Mouse (Mus musculus): Measurements from ENCODE around the gene Rbm3. TPM values are rescaled to one million over a fixed set of nuclear protein-coding genes. Genes with fewer than 3 reads are reported as not detected.

The Rbm3 gene
- polyA plus RNA-seq (2017; shearing (Covaris generic)) = 601 TPM

GRCm38 (mm10) chrX:8145153-8145991 lies at the start of gene Rbm3:
Gene Rbm3, minus strand, starts transcription at chrX:8145880.

GRCm38 (mm10) chrX:8193419-8193723 lies 47.7 kb upstream of the Rbm3 start, which contains the start of gene Ebp:
Gene Ebp, minus strand, starts transcription at chrX:8193512.

DNA sequence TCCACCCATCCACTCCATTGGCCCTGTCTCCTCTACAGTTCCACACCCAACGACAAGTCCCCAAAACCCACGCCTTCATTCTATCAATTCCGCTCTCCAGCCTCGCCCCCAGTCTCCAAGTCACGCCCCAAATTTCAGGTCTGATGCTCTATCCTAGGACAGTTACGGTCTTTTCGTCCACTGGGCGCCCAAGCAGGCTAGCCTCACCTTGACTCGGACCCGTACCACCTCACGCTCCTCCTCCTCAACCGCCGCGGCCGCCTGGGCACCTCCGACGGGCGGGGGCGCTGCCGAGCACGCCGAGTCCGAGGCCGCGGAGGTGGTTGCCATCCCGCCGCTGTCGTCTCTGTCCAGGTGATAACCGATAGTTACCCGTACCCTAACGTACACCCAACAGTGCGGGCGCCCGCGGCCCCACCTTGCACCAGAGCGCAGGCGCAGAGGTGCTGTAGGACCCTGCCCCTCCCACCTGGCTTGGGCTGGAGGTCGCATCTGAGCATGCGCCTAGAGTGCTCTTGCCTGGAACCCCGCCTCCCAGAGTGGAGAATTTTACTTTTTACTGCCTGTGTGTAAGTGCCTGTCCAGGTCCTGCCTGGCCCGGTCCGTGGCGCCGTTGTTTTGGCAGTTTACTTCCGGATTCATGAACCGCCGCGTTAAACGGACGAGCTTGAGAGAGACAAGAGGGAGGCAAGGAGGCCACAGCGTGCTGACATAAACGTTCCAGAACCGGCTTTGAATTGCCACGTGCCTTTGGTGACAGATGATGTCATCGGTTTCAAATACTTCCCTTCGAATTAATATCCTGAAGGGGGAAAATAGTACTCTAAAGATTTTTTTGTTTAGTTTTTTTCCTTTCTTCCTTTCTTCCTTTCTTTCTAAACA lies 30.1 kb upstream of the Rbm3 start, which contains the start of gene Tbc1d25:
Tbc1d25 (minus strand) TSS at position 678 of the 882 bp plus-strand sequence.

GRCm38 (mm10) chrX:8132017-8132976 lies 13.4 kb downstream of the Rbm3 start, which contains the start of gene Wdr13:
Gene Wdr13, minus strand, starts transcription at chrX:8132892.

GRCm38 (mm10) chrX:8090346-8090953 lies 55.2 kb downstream of the Rbm3 start, which contains the start of gene Was:
Gene Was, minus strand, starts transcription at chrX:8090498.

Other genes starting within 250 kb of the Rbm3 start
- gene Pqbp1, start 246.6 kb downstream of the Rbm3 start, polyA plus RNA-seq (2017; shearing (Covaris generic)) = 158 TPM
- 162 TPM for gene Timm17b, start 246.5 kb downstream of the Rbm3 start, polyA plus RNA-seq (2017; shearing (Covaris generic))
- gene Gm10491, start 238.0 kb downstream of the Rbm3 start, polyA plus RNA-seq (2017; shearing (Covaris generic)) = not detected
- gene Gm10490, start 236.3 kb downstream of the Rbm3 start, polyA plus RNA-seq (2017; shearing (Covaris generic)) = not detected
- gene Pcsk1n, start 226.1 kb downstream of the Rbm3 start, polyA plus RNA-seq (2017; shearing (Covaris generic)) = not detected
- not detected for gene Eras, start 217.3 kb downstream of the Rbm3 start, polyA plus RNA-seq (2017; shearing (Covaris generic))
- 26.4 TPM for gene Hdac6, start 198.0 kb downstream of the Rbm3 start, polyA plus RNA-seq (2017; shearing (Covaris generic))
- gene Gata1, start 167.8 kb downstream of the Rbm3 start, polyA plus RNA-seq (2017; shearing (Covaris generic)) = 39.8 TPM
- not detected for gene Glod5, start 127.4 kb downstream of the Rbm3 start, polyA plus RNA-seq (2017; shearing (Covaris generic))
- gene Suv39h1, start 71.1 kb downstream of the Rbm3 start, polyA plus RNA-seq (2017; shearing (Covaris generic)) = 31.3 TPM
- gene Was, start 55.4 kb downstream of the Rbm3 start, polyA plus RNA-seq (2017; shearing (Covaris generic)) = 74.8 TPM
- gene Wdr13, start 13.0 kb downstream of the Rbm3 start, polyA plus RNA-seq (2017; shearing (Covaris generic)) = 36.5 TPM
- gene Tbc1d25, start 30.3 kb upstream of the Rbm3 start, polyA plus RNA-seq (2017; shearing (Covaris generic)) = 17.2 TPM
- gene Ebp, start 47.6 kb upstream of the Rbm3 start, polyA plus RNA-seq (2017; shearing (Covaris generic)) = 156 TPM
- gene Porcn, start 60.6 kb upstream of the Rbm3 start, polyA plus RNA-seq (2017; shearing (Covaris generic)) = 0.16 TPM
- 25.7 TPM for gene Ftsj1, start 106.5 kb upstream of the Rbm3 start, polyA plus RNA-seq (2017; shearing (Covaris generic))
- gene Slc38a5, start 125.3 kb upstream of the Rbm3 start, polyA plus RNA-seq (2017; shearing (Covaris generic)) = not detected
- not detected for gene Ssxb10, start 181.5 kb upstream of the Rbm3 start, polyA plus RNA-seq (2017; shearing (Covaris generic))
- gene Ssxb9, start 221.1 kb upstream of the Rbm3 start, polyA plus RNA-seq (2017; shearing (Covaris generic)) = not detected

Measured in inflammation-experienced regulatory T-cells, adult 16 weeks (primary cell).